Mouse (Mus musculus) liver, embryonic 14.5 days (tissue): ENCODE measurements at regions not wholly inside any gene's neighbourhood (a gene's known extent, or its start where the extent isn't known, plus 50 kb on each side); places are given as distances from the start of the nearest gene placed in this dataset.
"Not testable (repeated sequence)": the region's sequence is repeated elsewhere in the genome, so short reads cannot be mapped to it uniquely, and the experiment has no call there.

ENCODE experiments used
- ATAC-seq: fragments of 200-750 bp; cut with Nextera tagmentation; 2 replicates; pipeline ENCODE4 v1.8.0; 2017; ENCODE audit warnings: moderate number of reproducible peaks, mild to moderate bottlenecking, moderate library complexity; ENCODE audit not compliant: insufficient read depth
- DNase-seq, 3 experiments: peaks; one replicate each; pipeline ENCODE4 v3.0.0-alpha.2; 2012 to 2013; ENCODE audit warnings: low read depth in 3 of 3, low spot score in 3 of 3
- H3K27ac ChIP-seq: fragments of 300-500 bp; sonication (generic); 2 replicates; pipeline ENCODE4 v1.5.1; 2014; ENCODE audit warnings: moderate library complexity, mild to moderate bottlenecking, control low read depth, inconsistent platforms
- H3K27me3 ChIP-seq: fragments of 300-500 bp; sonication (generic); 2 replicates; pipeline ENCODE4 v1.6.1; 2014; ENCODE audit warnings: mild to moderate bottlenecking, low read length, moderate library complexity; ENCODE audit not compliant: control insufficient read depth, insufficient read depth
- H3K36me3 ChIP-seq: fragments of 300-500 bp; sonication (generic); replicated peaks from 2 replicates; pipeline ENCODE4 v1.6.1; 2014; ENCODE audit warnings: low read depth; ENCODE audit not compliant: control insufficient read depth, insufficient read depth
- H3K4me1 ChIP-seq, 2 experiments: fragments of 200-500 bp in 1 of 2; fragments of 300-500 bp in 1 of 2; sonication (generic) in 1 of 2; replicated peaks; 2 replicates each; pipeline ENCODE4 v1.6.1; 2012 to 2014; ENCODE audit warnings: antibody characterized with exemption in 1 of 2, inconsistent platforms in 1 of 2, low read length in 1 of 2; ENCODE audit not compliant: control insufficient read depth in 2 of 2, insufficient read depth in 2 of 2
- H3K4me2 ChIP-seq: fragments of 300-500 bp; sonication (generic); 2 replicates; pipeline ENCODE4 v1.6.1; 2014; ENCODE audit warnings: low read depth, mild to moderate bottlenecking, control low read depth, moderate library complexity
- H3K4me3 ChIP-seq, 2 experiments: fragments of 200-500 bp in 1 of 2; fragments of 300-500 bp in 1 of 2; sonication (generic) in 1 of 2; 2 replicates each; pipeline ENCODE4 v1.5.1; 2012 to 2014; ENCODE audit warnings: low read depth in 2 of 2, low read length in 2 of 2, mild to moderate bottlenecking in 2 of 2, control low read depth in 1 of 2, inconsistent platforms in 1 of 2, moderate library complexity in 1 of 2; ENCODE audit not compliant: insufficient read depth in 1 of 2
- H3K9ac ChIP-seq: fragments of 300-500 bp; sonication (generic); replicated peaks from 2 replicates; pipeline ENCODE4 v1.6.1; 2014; ENCODE audit warnings: mild to moderate bottlenecking, control low read depth, moderate library complexity
- H3K9me3 ChIP-seq: fragments of 300-500 bp; sonication (generic); 2 replicates; pipeline ENCODE4 v1.6.1; 2016; ENCODE audit warnings: low read length, mixed read lengths; ENCODE audit not compliant: control insufficient read depth
- CTCF ChIP-seq: IDR thresholded peaks from 2 replicates; pipeline ENCODE4 v1.5.1; 2016; ENCODE audit warnings: antibody characterized with exemption, low read depth, control low read depth
- EP300 ChIP-seq: IDR thresholded peaks from 2 replicates; pipeline ENCODE4 v1.6.1; 2016; ENCODE audit warnings: antibody characterized with exemption, low read depth
- WGBS: fragments of 180-500 bp; shearing (Covaris S2); extraction: QIAGEN DNeasy Blood & Tissue Kit; methylation state at CpG from one replicate; pipeline ENCODE4 v1.1.7; 2014; ENCODE audit not compliant: insufficient replicate concordance; 5-methylcytosine and 5-hydroxymethylcytosine counted together

DNA sequence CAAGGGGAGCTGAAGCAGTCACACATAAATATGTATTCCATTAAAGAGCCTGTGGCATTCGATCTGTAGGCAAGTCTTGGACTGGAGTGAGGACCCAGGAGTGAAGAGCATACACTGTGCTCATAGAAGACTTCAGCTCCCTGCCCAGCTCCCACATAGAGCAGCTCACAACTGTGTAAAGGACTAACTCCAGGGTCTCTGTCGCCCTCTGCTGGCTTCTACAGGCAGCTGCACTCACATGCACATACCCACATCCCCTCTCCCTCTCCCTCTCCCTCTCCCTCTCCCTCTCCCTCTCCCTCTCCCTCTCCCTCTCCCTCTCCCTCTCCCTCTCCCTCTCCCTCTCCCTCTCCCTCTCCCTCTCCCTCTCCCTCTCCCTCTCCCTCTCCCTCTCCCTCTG is 369.7 kb upstream of the Zfp507 start:
- TF ChIP-seq CTCF: peak; percentile 52
- H3K36me3 ChIP-seq, H3K4me3 ChIP-seq, ATAC-seq, H3K9ac ChIP-seq, H3K4me2 ChIP-seq, H3K27me3 ChIP-seq, H3K9me3 ChIP-seq, H3K4me1 ChIP-seq, H3K27ac ChIP-seq, DNase-seq: not testable (repeated sequence)
- WGBS: 21% methylated on average over 2 of the region's 2 CpGs

DNA sequence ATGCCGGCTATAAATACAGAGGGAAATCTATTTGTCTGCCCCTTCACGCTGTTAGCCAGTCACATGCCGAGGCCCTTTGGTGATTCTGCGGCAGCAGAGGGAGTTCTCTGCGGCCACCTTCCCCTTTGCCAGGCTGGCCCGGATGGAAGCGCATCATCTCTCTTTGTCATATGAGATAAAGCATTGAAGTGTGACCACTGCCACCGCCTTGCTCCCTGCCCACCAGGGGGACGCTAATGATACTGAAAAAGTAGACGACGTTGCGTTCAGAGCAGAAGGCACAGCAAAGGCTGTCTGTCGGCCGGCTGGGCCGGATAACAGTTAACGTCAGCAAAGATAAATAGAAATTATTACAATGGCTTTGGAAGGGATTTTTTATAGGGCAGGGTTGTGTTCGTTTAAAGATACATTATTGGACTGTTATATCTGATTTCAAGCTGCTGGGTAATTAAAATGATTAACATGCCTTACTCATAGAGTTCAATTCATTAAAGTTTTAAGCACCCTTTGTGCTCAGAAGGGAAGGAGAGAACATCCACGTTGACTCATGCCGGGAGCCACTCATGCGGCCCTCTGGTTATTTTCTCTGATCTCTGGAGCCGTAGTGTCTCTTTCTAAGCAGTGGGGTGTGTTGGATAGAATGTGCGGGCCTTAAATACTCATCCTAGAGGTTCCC is 354.6 kb upstream of the Zfp507 start:
- ATAC-seq (no peak), DNase-seq (no peak)
- 73% methylated on average over 22 of the region's 22 CpGs for WGBS
- no peaks in the 10 kb centered on the region for H3K27me3 ChIP-seq
- no peak for TF ChIP-seq EP300
- no peak for TF ChIP-seq CTCF
- H3K9ac ChIP-seq: no peak overlapping the region
- H3K27ac ChIP-seq: no peak overlapping the region
- no peaks in the 10 kb centered on the region for H3K4me1 ChIP-seq
- no peak overlapping the region for H3K4me2 ChIP-seq
- no peak overlapping the region for H3K4me3 ChIP-seq
- no peaks in the 10 kb centered on the region for H3K9me3 ChIP-seq
- H3K36me3 ChIP-seq: no peaks in the 10 kb centered on the region

DNA sequence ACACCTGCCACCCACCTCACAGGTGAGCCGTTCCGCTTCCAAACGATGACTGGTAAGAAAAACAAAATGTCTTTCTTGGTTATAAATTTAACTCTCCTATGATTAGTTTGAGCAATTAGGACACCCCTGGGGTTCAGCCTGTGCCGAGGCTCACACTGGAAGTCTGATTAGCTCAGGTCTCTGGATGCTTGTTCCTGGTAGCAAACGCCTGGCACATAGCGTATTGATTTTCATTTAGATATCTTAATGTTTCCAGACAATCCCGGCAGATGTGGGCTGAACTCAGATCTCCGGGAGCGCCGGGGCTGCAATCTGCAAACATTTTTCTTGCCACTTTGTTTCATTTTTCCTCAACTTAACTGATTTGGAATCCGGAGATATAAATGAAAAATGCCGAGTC is 353.8 kb upstream of the Zfp507 start:
- no peak for DNase-seq
- Histone ChIP-seq H3K9ac (no peak overlapping the region), H3K36me3 (no peaks in the 10 kb centered on the region), H3K4me1 (no peaks in the 10 kb centered on the region), H3K27me3 (no peaks in the 10 kb centered on the region), H3K27ac (no peak overlapping the region), H3K4me2 (no peak overlapping the region), H3K4me3 (no peak overlapping the region), H3K9me3 (no peaks in the 10 kb centered on the region)
- ATAC-seq: no peak
- 66% methylated on average over 12 of the region's 12 CpGs for WGBS
- TF ChIP-seq CTCF: no peak
- no peak for TF ChIP-seq EP300

DNA sequence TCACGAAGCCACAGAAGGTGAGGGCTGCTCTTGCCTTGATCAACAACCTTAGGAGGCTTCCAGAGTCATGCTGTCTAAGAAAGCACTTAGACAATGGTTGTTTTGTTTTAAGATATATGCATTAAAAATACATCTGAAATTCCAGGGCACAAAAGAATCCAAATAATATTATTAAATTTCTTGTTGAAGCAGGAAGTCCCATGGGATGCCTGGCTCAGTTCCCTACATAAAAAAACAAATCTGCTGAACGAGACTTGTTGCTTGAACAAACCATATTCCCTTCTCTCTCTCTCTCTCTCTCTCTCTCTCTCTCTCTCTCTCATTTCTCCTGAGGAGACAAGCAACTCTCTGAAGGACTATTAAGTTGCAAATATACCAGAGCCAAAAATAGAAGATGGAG is 352.8 kb upstream of the Zfp507 start:
- Histone ChIP-seq H3K4me1 (no peaks in the 10 kb centered on the region), H3K4me2 (no peak overlapping the region), H3K4me3 (no peak overlapping the region), H3K27ac (no peak overlapping the region), H3K9ac (no peak overlapping the region), H3K27me3 (no peaks in the 10 kb centered on the region), H3K9me3 (no peaks in the 10 kb centered on the region), H3K36me3 (no peaks in the 10 kb centered on the region)
- 46% methylated on average over 2 of the region's 2 CpGs for WGBS
- DNase-seq (no peak), ATAC-seq (no peak)
- TF ChIP-seq CTCF: no peak

DNA sequence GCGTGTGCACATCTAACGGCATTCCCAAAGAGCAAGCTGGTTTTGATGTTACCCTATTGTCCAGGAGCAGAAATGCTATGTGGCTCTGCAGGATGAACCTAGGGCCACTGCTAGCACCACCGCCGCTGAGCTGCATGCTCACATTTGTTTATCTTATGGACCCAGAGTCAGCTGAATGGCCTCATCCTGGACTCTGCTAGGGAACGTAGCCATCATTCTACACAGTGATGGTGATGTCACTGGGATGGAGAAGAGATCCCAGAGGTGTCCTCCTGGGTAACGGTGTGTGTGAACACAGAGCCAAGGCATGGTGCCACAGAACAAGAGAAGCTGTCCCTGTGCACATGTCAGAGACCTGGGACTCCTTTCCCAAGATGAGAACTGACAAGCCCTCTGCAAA is 352.4 kb upstream of the Zfp507 start:
- no peak for ATAC-seq
- H3K36me3 ChIP-seq: no peaks in the 10 kb centered on the region
- 69% methylated on average over 6 of the region's 6 CpGs for WGBS

More for the DNA sequence above, 352.4 kb upstream of the Zfp507 start:
- no peak overlapping the region for H3K4me3 ChIP-seq
- H3K4me1 ChIP-seq: no peaks in the 10 kb centered on the region
- no peak overlapping the region for H3K4me2 ChIP-seq
- H3K27me3 ChIP-seq: no peaks in the 10 kb centered on the region
- TF ChIP-seq CTCF (no peak), EP300 (no peak)
- H3K9ac ChIP-seq: no peak overlapping the region
- no peak overlapping the region for H3K27ac ChIP-seq
- no peaks in the 10 kb centered on the region for H3K9me3 ChIP-seq
- no peak for DNase-seq
